Mouse (Mus musculus): ENCODE measurements at regions not wholly inside any gene's neighbourhood (a gene's known extent, or its start where the extent isn't known, plus 50 kb on each side); places are given as distances from the start of the nearest gene placed in this dataset.

GRCm38 (mm10) chr12:56114446-56114845 lies 231.2 kb downstream of the Mbip start:
- no peak for TF ChIP-seq CTCF (IDR thresholded peaks at IDR 0.05)
- no peak for TF ChIP-seq POLR2A (IDR thresholded peaks at IDR 0.05; ENCODE audit: insufficient read depth, low read depth, low read length)
- TF ChIP-seq EP300 (IDR thresholded peaks at IDR 0.05; ENCODE audit: insufficient read depth, low read depth, low read length): no peak
